Comparison of ENCODE assay signal across 8 mouse cellular contexts in the genomic region with DNA sequence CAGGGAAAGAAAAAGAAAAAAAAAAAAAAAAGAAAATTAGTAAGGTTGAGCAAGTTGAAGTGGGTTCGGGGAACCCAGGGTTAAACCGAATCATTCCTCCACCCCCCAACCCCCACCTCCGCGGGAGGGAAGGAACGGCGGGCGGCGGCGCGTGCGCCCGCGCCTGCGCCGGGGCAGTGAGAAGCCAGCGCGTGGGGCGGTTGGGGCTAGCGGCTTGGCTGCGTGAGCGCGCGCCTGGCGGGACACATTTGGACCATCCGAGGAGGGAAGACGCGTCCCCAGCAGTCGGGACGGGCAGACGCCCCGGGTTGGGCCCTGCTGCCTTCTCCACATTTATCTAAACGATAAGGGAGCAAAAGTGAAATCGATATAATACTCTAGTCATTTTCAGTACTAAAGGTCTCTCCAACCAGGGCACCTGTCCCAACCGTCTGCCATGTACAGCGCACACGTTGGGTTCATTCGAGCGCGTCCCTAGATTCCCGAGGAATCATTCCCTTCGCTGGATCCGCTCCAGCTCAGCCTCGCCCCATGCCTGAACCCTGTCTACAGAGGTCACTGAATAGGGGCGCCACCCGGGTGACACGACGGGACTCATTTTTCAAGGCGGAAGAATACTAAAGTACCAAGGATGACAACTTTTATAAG. TPM values are rescaled to one million over a fixed set of nuclear protein-coding genes. Genes with fewer than 3 reads are reported as not detected.
DNase-seq lines count a peak whose midpoint lies in the region; ATAC-seq and TF ChIP-seq lines count a peak whose summit lies in the region.

No protein-coding gene starts in this region.

- no peak for TF ChIP-seq CTCF in G1E (IDR thresholded peaks at IDR 0.05; ENCODE audit: low read depth, low read length)
- no peak for TF ChIP-seq CTCF in layer of hippocampus, adult 2 months (conservative IDR thresholded peaks at IDR 0.05)

- H3K4me2 ChIP-seq in forebrain, embryonic 14.5 days (ENCODE audit: low read length), result peak overlapping the region; percentile 91

- WGBS in forebrain, embryonic 14.5 days, result under 1% methylated on average over 48 of the region's 48 CpGs

- H3K36me3 ChIP-seq in G1E (replicated peaks), result peaks cover 62% of the 10 kb centered on the region
- H3K36me3 ChIP-seq in forebrain, embryonic 14.5 days (ENCODE audit: control insufficient read depth, insufficient read depth, low read length), result peaks cover 28% of the 10 kb centered on the region

- H3K27me3 ChIP-seq in G1E (ENCODE audit: insufficient read depth, low read length), result no peaks in the 10 kb centered on the region
- H3K27me3 ChIP-seq in forebrain, embryonic 14.5 days (replicated peaks; ENCODE audit: control insufficient read depth, insufficient read depth, low read length), result no peaks in the 10 kb centered on the region

- H3K4me1 ChIP-seq in G1E (ENCODE audit: insufficient read depth, low read depth, low read length), result peaks cover 69% of the 10 kb centered on the region
- peaks cover 21% of the 10 kb centered on the region for H3K4me1 ChIP-seq in forebrain, embryonic 14.5 days (ENCODE audit: control insufficient read depth, insufficient read depth, low read length)

- H3K9me3 ChIP-seq in G1E (replicated peaks), result no peaks in the 10 kb centered on the region
- no peaks in the 10 kb centered on the region for H3K9me3 ChIP-seq in forebrain, embryonic 14.5 days (replicated peaks; ENCODE audit: control insufficient read depth, low read length)

- peak; percentile 83 for DNase-seq in G1E (ENCODE audit: low spot score)
- DNase-seq in cerebellum, adult 11 months, result peak; percentile 80
- peak; percentile 89 for DNase-seq in forebrain, embryonic 14.5 days (ENCODE audit: low spot score)
- DNase-seq in heart, postnatal 25 days (ENCODE audit: low spot score), result peak; percentile 71
- peak in 1 of 2 experiments; percentile 74 for DNase-seq in layer of hippocampus, adult 2 months (ENCODE audit: low spot score in 2 of 2)
- DNase-seq in lung, postnatal 10 days, result peak; percentile 91
- DNase-seq in ovary, postnatal 14 days (ENCODE audit: low spot score), result peak; percentile 70
- DNase-seq in thymus, postnatal 10 days (ENCODE audit: low spot score in 2 of 2), result peak; percentile 69 to 72

- peak overlapping the region; percentile 97 for H3K9ac ChIP-seq in forebrain, embryonic 14.5 days (ENCODE audit: low read length)

- ATAC-seq in G1E (ENCODE audit: extremely low read depth, insufficient number of reproducible peaks, low FRiP score, poor library complexity, severe bottlenecking), result no peak
- ATAC-seq in forebrain, embryonic 14.5 days, result peak; percentile 64

- peak overlapping the region; percentile 100 for H3K4me3 ChIP-seq in G1E (ENCODE audit: low read depth, low read length)
- peak overlapping the region; percentile 100 for H3K4me3 ChIP-seq in forebrain, embryonic 14.5 days (ENCODE audit: low read depth, low read length)
- peak overlapping the region; percentile 100 for H3K4me3 ChIP-seq in layer of hippocampus, adult 2 months

- H3K27ac ChIP-seq in forebrain, embryonic 14.5 days (ENCODE audit: low read depth, low read length), result peak overlapping the region; percentile 95
- peak overlapping the region; percentile 98 for H3K27ac ChIP-seq in layer of hippocampus, adult 2 months

- intact Hi-C loops in heart, postnatal 25 days (cut with DNase I), result loop anchor here (2.0 to 10.0 kb wide), 2 partner anchors 14 to 640 kb away; a partner anchor contains a TSS

RNA-seq across cellular contexts. Expression of a gene that starts 0.6 kb away (rescaled TPM):
- total RNA-seq in G1E (2014; fragmentation: Nextera tagmentation), result 804 and 991 TPM in 2 replicates
- 724 and 774 TPM in 2 replicates for total RNA-seq in G1E (2017)
- 3,649 and 4,709 TPM in 2 replicates for polyA plus RNA-seq in G1E (2012)
- 793 and 798 TPM in 2 replicates for polyA plus RNA-seq in forebrain, embryonic 14.5 days (2014; fragmentation: Nextera tagmentation; extraction: Ambion mirVana)
- 100 to 1,000 TPM; 290 to 310 TPM for total RNA-seq in heart, postnatal 25 days (2021)
- total RNA-seq in layer of hippocampus, adult 2 months (2021), result 100 to 1,000 TPM; 333 to 349 TPM

RNA-seq across cellular contexts. Expression of a gene that starts 2.0 kb away (rescaled TPM):
- total RNA-seq in G1E (2014; fragmentation: Nextera tagmentation) (19.0 and 25.3 TPM in 2 replicates), G1E (2017) (21.9 and 24.5 TPM in 2 replicates)
- 3.1 and 5.7 TPM in 2 replicates for polyA plus RNA-seq in G1E (2012)
- polyA plus RNA-seq in forebrain, embryonic 14.5 days (2014; fragmentation: Nextera tagmentation; extraction: Ambion mirVana), result 5.7 and 5.9 TPM in 2 replicates
- 1,000 to 10,000 TPM; 2,028 to 2,111 TPM for total RNA-seq in heart, postnatal 25 days (2021)
- 1 to 10 TPM; 6.6 to 7.9 TPM for total RNA-seq in layer of hippocampus, adult 2 months (2021)

RNA-seq across cellular contexts. Expression of a gene that starts 7.8 kb away (rescaled TPM):
- 42.8 and 72.7 TPM in 2 replicates for total RNA-seq in G1E (2014; fragmentation: Nextera tagmentation)
- 125 and 144 TPM in 2 replicates for total RNA-seq in G1E (2017)
- polyA plus RNA-seq in G1E (2012), result 50.6 and 59.2 TPM in 2 replicates
- 165 and 190 TPM in 2 replicates for polyA plus RNA-seq in forebrain, embryonic 14.5 days (2014; fragmentation: Nextera tagmentation; extraction: Ambion mirVana)
- total RNA-seq in heart, postnatal 25 days (2021), result 100 to 1,000 TPM; 550 to 562 TPM
- 100 to 1,000 TPM; 115 to 123 TPM for total RNA-seq in layer of hippocampus, adult 2 months (2021)

RNA-seq across cellular contexts. Expression of a gene that starts 8.0 kb away (rescaled TPM):
- total RNA-seq in G1E (2014; fragmentation: Nextera tagmentation), result 63.7 and 115 TPM in 2 replicates
- total RNA-seq in G1E (2017), result 62.3 and 64.1 TPM in 2 replicates
- 62.6 and 81.3 TPM in 2 replicates for polyA plus RNA-seq in G1E (2012)
- 105 and 118 TPM in 2 replicates for polyA plus RNA-seq in forebrain, embryonic 14.5 days (2014; fragmentation: Nextera tagmentation; extraction: Ambion mirVana)
- total RNA-seq in heart, postnatal 25 days (2021), result 10 to 100 TPM; 48.0 to 54.0 TPM
- total RNA-seq in layer of hippocampus, adult 2 months (2021), result 10 to 100 TPM; 88.8 to 99.4 TPM

RNA-seq across cellular contexts. Expression of a gene that starts 14.2 kb away (rescaled TPM):
- total RNA-seq in G1E (2014; fragmentation: Nextera tagmentation) (64.2 and 66.9 TPM in 2 replicates), G1E (2017) (64.6 and 81.5 TPM in 2 replicates)
- 152 and 196 TPM in 2 replicates for polyA plus RNA-seq in G1E (2012)
- polyA plus RNA-seq in forebrain, embryonic 14.5 days (2014; fragmentation: Nextera tagmentation; extraction: Ambion mirVana), result 65.4 and 83.9 TPM in 2 replicates
- total RNA-seq in heart, postnatal 25 days (2021), result 10 to 100 TPM; 89.8 to 99.5 TPM
- 10 to 100 TPM; 50.8 to 54.7 TPM for total RNA-seq in layer of hippocampus, adult 2 months (2021)

Comparison
In these comparisons a context has a peak if more than half of its experiments do, and no peak if none do; other contexts are left out.
1. RNA of a gene that starts 2.0 kb away (total RNA-seq): 2,028 to 2,111 TPM in heart, postnatal 25 days; 19.0 to 25.3 TPM in G1E and 6.6 to 7.9 TPM in layer of hippocampus, adult 2 months; every median in the first group is over 10 times any median in the second.
2. Peak in every context shown above with its lines, with median percentiles within 50 percentile points of each other: H3K4me3 ChIP-seq.